Mouse (Mus musculus) liver, embryonic 13.5 days (tissue): ENCODE data around the gene Sclt1. TPM values are rescaled to one million over a fixed set of nuclear protein-coding genes. Genes with fewer than 3 reads are reported as not detected.

Source experiments
- ATAC-seq: fragments of 200-750 bp; cut with Nextera tagmentation; 2 replicates; pipeline ENCODE4 v1.8.0; 2017; ENCODE audit warnings: low read depth, mild to moderate bottlenecking, moderate number of reproducible peaks, moderate library complexity
- DNase-seq: peaks from one replicate; pipeline ENCODE4 v3.0.0; 2022
- H3K27ac ChIP-seq: fragments of 300-500 bp; sonication (generic); 2 replicates; pipeline ENCODE4 v1.5.1; 2015; ENCODE audit warnings: moderate library complexity, mild to moderate bottlenecking, inconsistent platforms
- H3K27me3 ChIP-seq: fragments of 300-500 bp; sonication (generic); 2 replicates; pipeline ENCODE4 v1.6.1; 2015; ENCODE audit warnings: mild to moderate bottlenecking, inconsistent platforms
- H3K36me3 ChIP-seq: fragments of 300-500 bp; sonication (generic); 2 replicates; pipeline ENCODE4 v1.6.1; 2015; ENCODE audit warnings: mild to moderate bottlenecking, inconsistent platforms
- H3K4me1 ChIP-seq: fragments of 300-500 bp; sonication (generic); replicated peaks from 2 replicates; pipeline ENCODE4 v1.6.1; 2015; ENCODE audit warnings: inconsistent platforms
- H3K4me2 ChIP-seq: fragments of 300-500 bp; sonication (generic); 2 replicates; pipeline ENCODE4 v1.6.1; 2015; ENCODE audit warnings: inconsistent platforms, mild to moderate bottlenecking, moderate library complexity
- H3K4me3 ChIP-seq: fragments of 300-500 bp; sonication (generic); replicated peaks from 2 replicates; pipeline ENCODE4 v1.5.1; 2015; ENCODE audit warnings: mild to moderate bottlenecking, inconsistent platforms
- H3K9ac ChIP-seq: fragments of 300-500 bp; sonication (generic); 2 replicates; pipeline ENCODE4 v1.6.1; 2015; ENCODE audit warnings: mild to moderate bottlenecking, inconsistent platforms
- H3K9me3 ChIP-seq: fragments of 300-500 bp; sonication (generic); replicated peaks from 2 replicates; pipeline ENCODE4 v1.6.1; 2016; ENCODE audit warnings: inconsistent platforms
- WGBS: fragments of 180-500 bp; shearing (Covaris S2); methylation state at CpG from one replicate; pipeline ENCODE4 v1.1.7; 2015; ENCODE audit not compliant: insufficient replicate concordance; 5-methylcytosine and 5-hydroxymethylcytosine counted together
- polyA plus RNA-seq: library from polyadenylated mRNA; unstranded; fragments of >200 nt; fragmentation: Nextera tagmentation; extraction: Ambion mirVana; gene quantifications from 2 replicates; pipeline ENCODE4 v1.2.1, GENCODE M21; 2015

Gene Sclt1
- polyA plus RNA-seq, 1 experiment from 2014 or later, result 6.1 TPM

DNA sequence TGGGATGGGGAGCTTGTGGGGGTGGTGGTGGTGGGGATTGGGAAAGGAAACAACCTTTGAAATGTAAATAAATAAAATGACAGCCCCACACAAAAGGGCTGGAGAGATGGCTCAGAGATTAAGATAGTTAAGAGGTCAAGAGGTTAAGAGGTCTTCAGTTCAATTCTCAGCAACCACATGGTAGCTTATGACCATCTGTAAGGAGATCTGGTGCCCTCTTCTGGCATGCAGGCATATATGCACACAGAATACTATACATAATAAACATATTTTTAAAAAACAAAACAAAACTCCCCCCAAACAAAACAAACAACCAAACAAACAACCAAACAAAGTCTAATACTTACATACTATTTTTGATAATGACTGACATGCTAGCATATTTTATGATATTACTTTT is 67.5 kb downstream of the Sclt1 start:
- ATAC-seq (no peak), DNase-seq (no peak)
- H3K4me3 ChIP-seq, result no peak overlapping the region
- H3K4me2 ChIP-seq, result no peak overlapping the region
- no peak overlapping the region for H3K9ac ChIP-seq
- no peaks in the 10 kb centered on the region for H3K9me3 ChIP-seq
- no peaks in the 10 kb centered on the region for H3K4me1 ChIP-seq
- no peak overlapping the region for H3K27ac ChIP-seq
- no peaks in the 10 kb centered on the region for H3K27me3 ChIP-seq
- no peaks in the 10 kb centered on the region for H3K36me3 ChIP-seq

DNA sequence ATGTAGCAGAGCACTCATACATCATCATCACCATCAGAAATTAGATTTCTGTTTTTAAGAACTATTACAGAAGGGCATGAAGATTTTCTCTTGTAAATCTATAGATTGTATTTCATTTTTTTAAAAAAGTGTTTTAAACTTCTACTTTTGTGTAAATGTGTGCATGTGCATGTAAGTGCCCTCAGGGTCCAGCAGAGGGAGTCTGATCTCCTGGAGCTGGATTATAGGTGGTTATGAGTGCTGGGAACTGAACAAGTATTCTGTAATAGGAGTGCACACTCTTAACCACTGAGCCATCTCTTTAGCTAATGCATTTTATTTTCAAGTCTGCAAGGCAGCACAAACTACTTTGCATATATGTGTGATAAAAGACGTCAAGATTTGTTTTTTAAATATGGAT is 86.7 kb downstream of the Sclt1 start:
- no peak overlapping the region for H3K4me2 ChIP-seq
- H3K27me3 ChIP-seq, result no peaks in the 10 kb centered on the region
- H3K9me3 ChIP-seq, result no peaks in the 10 kb centered on the region
- WGBS, result 64% methylated on average over 1 of the region's 1 CpGs
- no peak overlapping the region for H3K4me3 ChIP-seq
- no peak overlapping the region for H3K9ac ChIP-seq
- ATAC-seq (no peak), DNase-seq (no peak)
- H3K4me1 ChIP-seq, result no peaks in the 10 kb centered on the region
- H3K27ac ChIP-seq, result no peak overlapping the region
- H3K36me3 ChIP-seq, result no peaks in the 10 kb centered on the region

DNA sequence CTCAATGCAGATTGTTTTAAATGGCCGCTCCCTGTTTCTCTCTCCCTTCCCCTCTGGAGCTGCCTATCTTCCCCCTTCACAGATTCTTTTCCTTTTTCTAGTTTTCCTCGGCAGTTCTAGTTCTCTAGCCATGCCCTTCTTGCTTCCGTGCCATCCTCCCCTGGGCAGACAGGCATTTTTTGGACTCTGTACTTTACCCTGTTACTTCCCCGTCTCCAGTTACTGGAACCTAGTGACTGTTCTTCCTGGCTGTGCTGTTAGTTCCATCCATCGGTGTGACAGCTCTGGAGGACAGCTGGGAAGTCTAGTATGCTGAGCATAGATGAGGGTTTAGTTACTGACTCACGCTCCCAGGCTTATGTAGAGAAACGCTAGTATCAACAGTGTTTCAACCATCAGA is 121.3 kb downstream of the Sclt1 start:
- Histone ChIP-seq H3K27ac (no peak overlapping the region), H3K36me3 (no peaks in the 10 kb centered on the region), H3K9ac (no peak overlapping the region), H3K9me3 (no peaks in the 10 kb centered on the region), H3K4me1 (no peaks in the 10 kb centered on the region), H3K4me2 (no peak overlapping the region), H3K4me3 (no peak overlapping the region), H3K27me3 (no peaks in the 10 kb centered on the region)
- 69% methylated on average over 7 of the region's 7 CpGs for WGBS
- ATAC-seq (no peak), DNase-seq (no peak)

DNA sequence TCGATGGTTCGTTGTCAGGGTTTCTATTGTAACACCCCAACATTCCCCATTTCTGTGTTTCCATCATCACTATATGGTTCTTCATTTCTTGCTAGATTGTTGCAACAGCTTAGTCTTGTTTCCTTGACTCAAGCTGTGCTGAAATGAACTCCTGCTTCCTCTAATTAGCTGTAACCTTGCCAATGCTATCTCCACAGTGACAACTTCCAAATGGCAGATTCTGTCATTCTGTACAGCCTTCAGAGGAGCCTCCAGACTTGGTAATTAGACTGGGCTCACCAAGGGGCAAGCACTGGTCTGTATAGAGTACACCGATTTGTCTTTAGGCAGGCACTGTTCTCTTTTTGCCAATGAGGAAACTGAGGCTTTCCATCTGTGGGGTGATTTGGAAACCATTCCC is 123.8 kb downstream of the Sclt1 start:
- no peak overlapping the region for H3K4me3 ChIP-seq
- H3K4me2 ChIP-seq, result no peak overlapping the region
- H3K4me1 ChIP-seq, result no peaks in the 10 kb centered on the region
- WGBS, result 71% methylated on average over 3 of the region's 3 CpGs
- no peak for ATAC-seq
- peaks cover 12% of the 10 kb centered on the region for H3K36me3 ChIP-seq
- no peak for DNase-seq
- H3K9me3 ChIP-seq, result no peaks in the 10 kb centered on the region
- no peak overlapping the region for H3K9ac ChIP-seq
- no peaks in the 10 kb centered on the region for H3K27me3 ChIP-seq
- no peak overlapping the region for H3K27ac ChIP-seq

DNA sequence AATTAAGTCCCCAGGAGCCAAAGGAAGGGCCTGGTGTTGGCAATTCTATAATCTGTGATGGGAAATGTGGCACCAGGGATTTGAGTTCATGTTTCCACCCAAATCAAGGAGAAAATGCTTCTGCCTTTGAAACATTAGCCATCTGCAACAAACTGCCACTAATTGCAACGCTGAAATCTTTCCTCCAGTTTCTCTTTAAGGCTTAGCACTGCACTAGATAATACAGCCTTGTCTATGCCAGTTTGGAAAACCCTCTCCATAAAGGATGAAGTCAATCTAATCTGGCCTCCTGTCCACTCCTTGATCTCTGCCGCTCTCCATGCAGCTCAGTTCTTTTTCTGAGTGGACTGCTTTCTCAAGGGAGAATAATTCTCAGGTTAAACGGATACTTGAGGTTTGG is 124.3 kb downstream of the Sclt1 start:
- Histone ChIP-seq H3K36me3 (peaks cover 16% of the 10 kb centered on the region), H3K4me1 (no peaks in the 10 kb centered on the region), H3K4me3 (no peak overlapping the region), H3K27ac (no peak overlapping the region), H3K4me2 (no peak overlapping the region), H3K27me3 (no peaks in the 10 kb centered on the region), H3K9me3 (no peaks in the 10 kb centered on the region), H3K9ac (no peak overlapping the region)
- ATAC-seq (no peak), DNase-seq (no peak)
- 67% methylated on average over 3 of the region's 3 CpGs for WGBS

DNA sequence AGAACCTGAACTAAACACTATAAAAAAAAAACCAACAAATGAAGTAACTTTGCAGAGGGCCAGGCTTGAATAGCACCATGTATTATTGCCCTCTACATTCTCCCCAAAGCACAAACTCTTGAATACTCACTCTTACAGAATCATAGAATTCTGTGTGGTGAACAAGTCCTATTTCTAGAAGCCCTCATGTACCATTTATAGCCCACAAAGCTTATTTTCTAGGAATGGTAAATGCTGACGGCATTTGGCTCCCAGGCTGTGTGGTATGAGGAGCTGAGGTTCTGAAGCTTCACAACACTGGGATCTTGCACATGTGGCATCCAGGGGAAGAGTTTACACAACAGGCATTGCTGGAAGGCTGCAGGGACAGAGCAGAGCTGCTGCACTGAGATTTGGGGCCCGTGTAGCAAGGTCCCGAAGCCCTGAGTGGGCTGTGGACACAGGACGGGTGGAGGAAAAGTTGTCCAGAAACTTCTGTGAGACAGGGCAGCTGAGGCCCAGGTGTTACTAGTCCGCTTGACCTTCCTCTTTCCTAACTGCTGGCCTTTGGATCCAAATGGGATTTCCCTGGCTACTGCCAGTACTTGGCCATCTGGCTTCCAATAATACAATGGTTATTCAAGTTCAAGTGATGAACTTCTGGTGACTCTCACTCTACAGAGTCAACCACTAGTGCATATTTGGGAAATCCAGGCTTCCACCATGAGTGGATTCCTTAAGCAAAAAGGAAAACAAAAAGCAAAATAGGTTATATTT is 127.9 kb downstream of the Sclt1 start:
- ATAC-seq (no peak), DNase-seq (no peak)
- Histone ChIP-seq H3K27me3 (no peaks in the 10 kb centered on the region), H3K9ac (no peak overlapping the region), H3K27ac (no peak overlapping the region), H3K4me1 (no peaks in the 10 kb centered on the region), H3K4me3 (no peak overlapping the region), H3K9me3 (no peaks in the 10 kb centered on the region), H3K36me3 (peaks cover 51% of the 10 kb centered on the region), H3K4me2 (no peak overlapping the region)
- 85% methylated on average over 5 of the region's 5 CpGs for WGBS

DNA sequence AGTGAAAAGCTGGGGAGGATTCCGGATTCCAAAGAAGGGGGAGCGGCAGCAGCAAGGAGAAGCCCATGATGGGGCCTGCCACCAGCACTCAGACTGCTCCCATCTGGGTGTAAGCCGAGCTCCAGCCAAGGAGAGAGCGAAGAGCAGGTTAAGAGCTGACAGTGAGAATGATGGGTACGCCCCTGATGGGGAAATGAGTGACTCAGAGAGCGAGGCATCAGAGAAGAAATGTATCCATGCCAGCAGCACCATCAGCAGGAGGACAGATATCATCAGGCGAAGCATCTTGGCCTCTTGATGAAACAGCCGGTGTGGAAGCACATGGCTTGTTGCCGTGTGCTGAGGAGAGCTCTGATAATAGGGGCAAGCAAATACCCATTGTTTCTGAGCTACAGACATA is 128.6 kb downstream of the Sclt1 start:
- no peak for ATAC-seq

DNA sequence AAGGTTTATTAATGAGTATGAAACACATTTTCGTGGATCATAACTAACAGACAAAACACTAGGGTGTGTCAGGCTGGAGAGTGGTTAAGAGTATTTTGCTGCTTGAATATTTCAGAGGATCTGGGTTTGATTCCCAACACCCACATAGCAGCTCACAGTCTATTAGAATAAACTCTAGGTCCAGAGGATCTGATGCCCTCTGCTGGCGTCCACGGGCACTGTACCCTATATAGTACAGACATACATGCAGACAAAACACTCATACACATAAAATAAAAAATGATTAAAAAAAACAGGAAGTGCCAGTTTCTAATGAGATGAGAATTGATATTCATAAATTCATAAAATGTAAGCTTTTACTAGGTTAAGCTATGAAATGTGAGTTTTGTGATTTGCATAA is 130.1 kb downstream of the Sclt1 start:
- no peak for ATAC-seq

More for the DNA sequence above, 128.6 kb downstream of the Sclt1 start:
- Histone ChIP-seq H3K4me2 (no peak overlapping the region), H3K4me3 (no peak overlapping the region), H3K9ac (no peak overlapping the region), H3K4me1 (no peaks in the 10 kb centered on the region), H3K27me3 (no peaks in the 10 kb centered on the region), H3K27ac (no peak overlapping the region), H3K9me3 (no peaks in the 10 kb centered on the region), H3K36me3 (peaks cover 53% of the 10 kb centered on the region)
- 82% methylated on average over 9 of the region's 9 CpGs for WGBS
- no peak for DNase-seq

DNA sequence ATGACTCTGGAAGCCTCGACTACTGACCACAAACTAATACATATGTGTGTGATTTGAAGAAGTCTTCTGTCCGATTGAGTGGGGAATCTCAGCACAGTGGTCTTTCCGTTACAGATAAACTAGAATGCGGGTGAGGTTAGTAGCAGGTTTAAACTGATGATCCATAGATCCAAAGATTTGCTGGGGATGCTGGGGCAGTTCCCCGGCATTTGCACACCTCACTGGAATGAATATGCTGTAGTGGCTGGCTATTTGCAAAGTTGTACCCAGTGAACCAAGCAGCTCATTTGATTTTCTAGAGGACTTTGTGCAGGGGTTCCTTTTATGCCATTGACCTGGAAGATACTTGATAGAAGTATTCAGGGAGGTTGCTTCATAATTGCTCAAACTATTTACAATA is 133.2 kb downstream of the Sclt1 start:
- Histone ChIP-seq H3K4me2 (no peak overlapping the region), H3K9me3 (no peaks in the 10 kb centered on the region), H3K4me1 (no peaks in the 10 kb centered on the region), H3K4me3 (no peak overlapping the region), H3K9ac (no peak overlapping the region), H3K27ac (no peak overlapping the region), H3K36me3 (peaks cover 84% of the 10 kb centered on the region), H3K27me3 (no peaks in the 10 kb centered on the region)
- no peak for DNase-seq
- ATAC-seq, result no peak
- 80% methylated on average over 5 of the region's 5 CpGs for WGBS

More for the DNA sequence above, 130.1 kb downstream of the Sclt1 start:
- H3K4me3 ChIP-seq, result no peak overlapping the region
- no peaks in the 10 kb centered on the region for H3K9me3 ChIP-seq
- H3K36me3 ChIP-seq, result peaks cover 60% of the 10 kb centered on the region
- H3K27ac ChIP-seq, result no peak overlapping the region
- DNase-seq, result no peak
- no peak overlapping the region for H3K9ac ChIP-seq
- no peaks in the 10 kb centered on the region for H3K4me1 ChIP-seq
- H3K4me2 ChIP-seq, result no peak overlapping the region
- WGBS, result 79% methylated on average over 3 of the region's 3 CpGs
- no peaks in the 10 kb centered on the region for H3K27me3 ChIP-seq

DNA sequence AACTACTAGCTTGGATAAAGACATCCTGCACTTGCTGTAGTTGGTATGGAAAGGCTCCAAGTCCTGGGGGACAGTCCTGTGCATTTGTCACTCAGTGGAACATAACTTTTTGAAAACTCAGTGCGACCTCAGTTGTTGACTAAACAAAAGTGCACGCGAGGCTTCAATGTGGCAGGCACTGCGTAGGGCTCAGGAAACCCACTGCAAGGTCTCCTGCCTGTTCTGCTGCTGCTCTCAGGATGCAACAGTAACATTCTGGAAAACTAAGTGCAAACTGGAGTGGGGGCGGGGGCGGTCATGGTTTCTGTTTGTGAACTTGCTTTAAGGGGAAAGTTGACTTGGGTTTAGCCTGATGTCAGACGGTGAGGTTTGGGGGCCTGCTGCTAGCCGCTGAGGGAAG is 134.8 kb downstream of the Sclt1 start:
- Histone ChIP-seq H3K4me1 (no peaks in the 10 kb centered on the region), H3K4me3 (no peak overlapping the region), H3K9me3 (no peaks in the 10 kb centered on the region), H3K27me3 (no peaks in the 10 kb centered on the region), H3K36me3 (peaks cover 83% of the 10 kb centered on the region), H3K4me2 (no peak overlapping the region), H3K27ac (no peak overlapping the region), H3K9ac (no peak overlapping the region)
- 82% methylated on average over 8 of the region's 8 CpGs for WGBS
- ATAC-seq (no peak), DNase-seq (no peak)

DNA sequence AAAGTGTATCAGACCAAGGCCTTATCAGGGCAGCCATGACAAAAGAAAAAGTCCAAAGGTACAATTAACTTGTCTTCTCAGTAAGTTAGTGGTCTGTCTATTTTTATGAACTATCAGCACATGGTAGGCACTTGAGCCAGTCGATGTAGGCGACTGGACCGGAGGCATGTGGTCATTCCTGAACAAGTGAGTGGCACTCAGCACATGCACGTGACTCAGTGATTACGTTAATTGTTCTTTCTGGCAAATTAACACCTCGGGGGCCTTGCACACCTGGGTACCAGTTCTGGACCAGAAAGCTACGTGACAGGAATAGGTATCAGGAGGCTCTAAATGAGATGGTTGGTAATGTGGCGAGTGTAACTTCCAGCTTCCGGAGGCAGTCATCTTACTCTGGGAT is 135.3 kb downstream of the Sclt1 start:
- Histone ChIP-seq H3K4me1 (no peaks in the 10 kb centered on the region), H3K4me2 (no peak overlapping the region), H3K9me3 (no peaks in the 10 kb centered on the region), H3K27me3 (no peaks in the 10 kb centered on the region), H3K9ac (no peak overlapping the region), H3K27ac (no peak overlapping the region), H3K36me3 (peaks cover 83% of the 10 kb centered on the region), H3K4me3 (no peak overlapping the region)
- DNase-seq (no peak), ATAC-seq (no peak)
- 89% methylated on average over 9 of the region's 9 CpGs for WGBS

DNA sequence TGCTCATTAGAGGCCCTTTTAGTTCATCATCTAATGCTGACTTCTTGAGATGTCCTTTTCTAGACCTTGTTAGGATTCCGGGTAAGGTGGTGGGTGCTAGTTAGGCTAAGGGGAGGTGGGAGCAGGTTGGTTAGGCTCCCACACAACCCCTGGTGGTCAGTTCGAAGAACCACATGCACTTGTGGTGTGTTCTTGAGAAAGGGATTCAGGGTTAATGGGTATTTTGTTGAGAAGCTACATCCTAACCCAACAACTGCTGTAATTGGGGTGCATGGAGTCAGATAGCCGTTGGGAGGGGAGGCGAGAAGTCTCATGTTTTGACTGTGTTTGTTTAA is 136.0 kb downstream of the Sclt1 start:
- WGBS, result 76% methylated on average over 4 of the region's 4 CpGs
- H3K36me3 ChIP-seq, result peaks cover 83% of the 10 kb centered on the region
- no peaks in the 10 kb centered on the region for H3K27me3 ChIP-seq
- H3K27ac ChIP-seq, result no peak overlapping the region
- DNase-seq (no peak), ATAC-seq (no peak)
- H3K9ac ChIP-seq, result no peak overlapping the region
- H3K4me1 ChIP-seq, result no peaks in the 10 kb centered on the region
- H3K9me3 ChIP-seq, result no peaks in the 10 kb centered on the region
- no peak overlapping the region for H3K4me3 ChIP-seq
- no peak overlapping the region for H3K4me2 ChIP-seq
